Mouse (Mus musculus): ENCODE data around the gene Nup43. TPM values are rescaled to one million over a fixed set of nuclear protein-coding genes. Genes with fewer than 3 reads are reported as not detected.

The Nup43 gene
- total and polyA plus RNA-seq, 2 experiments, result 3.6 to 4.4 TPM

DNA sequence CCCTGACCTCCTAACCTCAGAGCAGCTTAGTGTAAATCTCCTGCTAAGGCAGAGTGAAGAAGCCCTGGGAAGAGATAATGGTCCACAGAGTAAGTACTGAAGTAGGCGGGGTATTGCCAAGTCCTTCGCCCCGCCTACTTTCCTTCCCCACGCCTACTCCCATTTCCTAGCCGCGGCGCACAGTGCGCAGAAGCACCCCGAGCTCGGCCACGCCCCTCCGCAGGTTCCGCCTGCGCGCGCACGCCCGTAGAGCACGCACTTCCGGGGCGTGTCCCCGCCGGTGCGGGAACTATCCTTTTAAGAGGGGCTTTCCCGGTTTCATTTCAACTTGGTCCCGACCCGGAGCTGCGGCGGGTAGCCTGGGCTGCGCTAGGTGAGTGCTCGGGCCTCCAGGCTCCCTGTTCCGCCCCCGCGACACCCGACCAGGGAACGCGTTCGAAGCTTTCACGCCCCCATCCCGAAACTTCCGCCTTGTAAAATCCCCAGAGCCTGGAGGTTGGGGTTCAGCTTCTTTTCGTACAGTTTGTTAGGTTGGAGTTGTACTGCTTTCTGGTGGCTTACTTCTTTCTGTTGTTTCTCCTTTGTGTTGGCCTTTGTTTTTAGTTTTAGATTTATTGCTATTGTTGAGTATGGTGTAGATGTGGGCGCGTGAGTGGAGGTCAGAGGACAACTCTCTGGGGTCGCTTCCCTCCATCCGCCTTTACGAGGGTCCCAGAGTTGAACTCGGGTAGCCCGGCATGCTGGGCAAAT, 58.6 kb downstream of the Nup43 start, which contains the start of gene Katna1:
TSS of gene Katna1 (plus strand) at position 250 of the 750 bp plus-strand sequence.
- H3K79me2 ChIP-seq (ENCODE audit: control insufficient read depth, insufficient read depth, low read length), result peaks cover 18% of the 10 kb centered on the region; the same call in 1 of the 2 replicates
- under 1% methylated on average over 49 of the region's 49 CpGs for WGBS
- H3K27me3 ChIP-seq (ENCODE audit: control insufficient read depth, insufficient read depth, low read length), result no peaks in the 10 kb centered on the region
- peak within 1 kb of the TSS; percentile 77 for H3K9ac ChIP-seq (ENCODE audit: low read depth, low read length)
- H3K4me1 ChIP-seq (ENCODE audit: control insufficient read depth, insufficient read depth, low read length), result peaks cover 4% of the 10 kb centered on the region; the same call in 1 of the 2 replicates
- peak within 1 kb of the TSS; percentile 91 for H3K4me3 ChIP-seq (ENCODE audit: insufficient read depth, low read depth, low read length)
- no peaks in the 10 kb centered on the region for H3K36me3 ChIP-seq (ENCODE audit: control insufficient read depth, insufficient read depth, low read length)
- peak; percentile 85 for DNase-seq (ENCODE audit: extremely low read depth, low read depth, low spot score)
- peak within 1 kb of the TSS; percentile 64 for H3K27ac ChIP-seq (replicated peaks; ENCODE audit: insufficient read depth, low read depth, low read length)
- peak; percentile 70; the same call in 1 of the 2 replicates for TF ChIP-seq POLR2A (IDR thresholded peaks at IDR 0.05; ENCODE audit: extremely low read depth, insufficient read depth, low read length)
- TF ChIP-seq CTCF (IDR thresholded peaks at IDR 0.05; ENCODE audit: low read depth, low read length), result no peak

DNA sequence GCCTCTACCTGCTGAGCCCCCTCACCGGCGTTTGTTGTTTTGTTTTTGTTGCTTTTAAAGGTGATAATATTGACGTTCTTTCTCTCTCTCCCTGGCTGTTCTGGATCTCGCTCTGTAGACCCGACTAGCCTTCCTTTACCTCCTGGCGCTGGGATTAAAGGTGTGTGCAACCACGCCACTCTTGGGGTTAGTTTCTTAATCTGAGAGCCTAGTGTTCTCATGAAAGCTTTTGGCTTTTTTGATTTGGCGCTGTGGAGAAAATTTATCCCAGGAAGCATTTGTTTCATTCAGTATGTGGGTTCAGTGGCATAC, 59.2 kb downstream of the Nup43 start:
- under 1% methylated on average over 8 of the region's 8 CpGs for WGBS
- Histone ChIP-seq H3K27ac (replicated peaks; ENCODE audit: insufficient read depth, low read depth, low read length) (peak overlapping the region; percentile 64; the same call in 1 of the 2 replicates), H3K4me1 (ENCODE audit: control insufficient read depth, insufficient read depth, low read length) (peaks cover 4% of the 10 kb centered on the region; the same call in 1 of the 2 replicates), H3K36me3 (ENCODE audit: control insufficient read depth, insufficient read depth, low read length) (no peaks in the 10 kb centered on the region), H3K9ac (ENCODE audit: low read depth, low read length) (peak overlapping the region; percentile 77), H3K79me2 (ENCODE audit: control insufficient read depth, insufficient read depth, low read length) (peaks cover 21% of the 10 kb centered on the region), H3K27me3 (ENCODE audit: control insufficient read depth, insufficient read depth, low read length) (no peaks in the 10 kb centered on the region), H3K4me3 (ENCODE audit: insufficient read depth, low read depth, low read length) (peak overlapping the region; percentile 91)
- DNase-seq (ENCODE audit: extremely low read depth, low read depth, low spot score), result peak; percentile 19
- TF ChIP-seq CTCF (IDR thresholded peaks at IDR 0.05; ENCODE audit: low read depth, low read length) (no peak), POLR2A (IDR thresholded peaks at IDR 0.05; ENCODE audit: extremely low read depth, insufficient read depth, low read length) (no peak)

DNA sequence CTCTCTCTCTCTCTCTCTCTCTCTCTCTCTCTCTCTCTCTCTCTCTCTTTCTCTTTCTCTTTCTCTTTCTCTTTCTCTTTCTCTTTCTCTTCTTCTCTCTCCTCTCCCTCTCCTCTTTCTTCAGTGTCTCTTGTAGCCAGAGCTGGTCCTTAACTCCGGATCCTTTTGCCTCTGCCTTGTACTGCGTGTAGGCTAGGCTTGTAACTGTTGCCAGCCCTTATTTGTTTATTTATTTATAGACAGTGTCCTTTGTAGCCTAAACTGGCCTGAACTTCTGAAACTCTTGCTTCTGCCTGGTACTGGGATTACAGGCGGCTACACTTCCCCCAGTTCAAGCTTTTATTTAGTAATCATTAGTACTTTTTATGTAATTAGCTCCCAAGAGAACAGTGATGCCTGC, 59.7 kb downstream of the Nup43 start:
- no peaks in the 10 kb centered on the region for H3K36me3 ChIP-seq (ENCODE audit: control insufficient read depth, insufficient read depth, low read length)
- 8% methylated on average over 3 of the region's 3 CpGs for WGBS
- H3K79me2 ChIP-seq (ENCODE audit: control insufficient read depth, insufficient read depth, low read length), result peaks cover 24% of the 10 kb centered on the region
- TF ChIP-seq CTCF (IDR thresholded peaks at IDR 0.05; ENCODE audit: low read depth, low read length) (no peak), POLR2A (IDR thresholded peaks at IDR 0.05; ENCODE audit: extremely low read depth, insufficient read depth, low read length) (no peak)
- H3K4me1 ChIP-seq (ENCODE audit: control insufficient read depth, insufficient read depth, low read length), result peaks cover 4% of the 10 kb centered on the region; the same call in 1 of the 2 replicates
- no peaks in the 10 kb centered on the region for H3K27me3 ChIP-seq (ENCODE audit: control insufficient read depth, insufficient read depth, low read length)
- no peak overlapping the region; the same call in 1 of the 2 replicates for H3K4me3 ChIP-seq (ENCODE audit: insufficient read depth, low read depth, low read length)
- H3K27ac ChIP-seq (replicated peaks; ENCODE audit: insufficient read depth, low read depth, low read length), result no peak overlapping the region
- no peak overlapping the region for H3K9ac ChIP-seq (ENCODE audit: low read depth, low read length)
- DNase-seq (ENCODE audit: extremely low read depth, low read depth, low spot score), result peak; percentile 59

Other genes starting within 250 kb of the Nup43 start
- 1.6 and 2.2 TPM in 2 replicates for gene Ulbp1, start 193.9 kb upstream of the Nup43 start, total RNA-seq (2014; rRNA removed)
- 0.09 and 0.12 TPM in 2 replicates for gene Ulbp1, start 193.9 kb upstream of the Nup43 start, polyA plus RNA-seq (2012; rRNA removed)
- 1.4 and 3.0 TPM in 2 replicates for gene Lrp11, start 77.7 kb upstream of the Nup43 start, total RNA-seq (2014; rRNA removed)
- 1.2 and 2.0 TPM in 2 replicates for gene Lrp11, start 77.7 kb upstream of the Nup43 start, polyA plus RNA-seq (2012; rRNA removed)
- gene Pcmt1, start 13.6 kb downstream of the Nup43 start, total RNA-seq (2014; rRNA removed), result 30.2 and 33.1 TPM in 2 replicates
- 21.8 and 23.6 TPM in 2 replicates for gene Pcmt1, start 13.6 kb downstream of the Nup43 start, polyA plus RNA-seq (2012; rRNA removed)
- gene Lats1, start 13.7 kb downstream of the Nup43 start, total RNA-seq (2014; rRNA removed), result 9.9 and 11.1 TPM in 2 replicates
- gene Lats1, start 13.7 kb downstream of the Nup43 start, polyA plus RNA-seq (2012; rRNA removed), result 6.2 and 6.9 TPM in 2 replicates
- gene Katna1, start 58.5 kb downstream of the Nup43 start, total RNA-seq (2014; rRNA removed), result 16.0 and 18.9 TPM in 2 replicates
- 1.7 and 2.4 TPM in 2 replicates for gene Katna1, start 58.5 kb downstream of the Nup43 start, polyA plus RNA-seq (2012; rRNA removed)
- 34.4 and 64.2 TPM in 2 replicates for gene Ginm1, start 125.3 kb downstream of the Nup43 start, total RNA-seq (2014; rRNA removed)
- 13.6 TPM in 2 replicates for gene Ginm1, start 125.3 kb downstream of the Nup43 start, polyA plus RNA-seq (2012; rRNA removed)
- gene Ppil4, start 125.4 kb downstream of the Nup43 start, total RNA-seq (2014; rRNA removed), result 9.1 and 12.1 TPM in 2 replicates
- gene Ppil4, start 125.4 kb downstream of the Nup43 start, polyA plus RNA-seq (2012; rRNA removed), result 2.4 and 2.8 TPM in 2 replicates
- 2.2 and 2.6 TPM in 2 replicates for gene Zc3h12d, start 165.0 kb downstream of the Nup43 start, total RNA-seq (2014; rRNA removed)
- gene Zc3h12d, start 165.0 kb downstream of the Nup43 start, polyA plus RNA-seq (2012; rRNA removed), result 1.6 TPM in 2 replicates